Mouse (Mus musculus): Measurements from ENCODE around the gene Ankrd40.

DNA sequence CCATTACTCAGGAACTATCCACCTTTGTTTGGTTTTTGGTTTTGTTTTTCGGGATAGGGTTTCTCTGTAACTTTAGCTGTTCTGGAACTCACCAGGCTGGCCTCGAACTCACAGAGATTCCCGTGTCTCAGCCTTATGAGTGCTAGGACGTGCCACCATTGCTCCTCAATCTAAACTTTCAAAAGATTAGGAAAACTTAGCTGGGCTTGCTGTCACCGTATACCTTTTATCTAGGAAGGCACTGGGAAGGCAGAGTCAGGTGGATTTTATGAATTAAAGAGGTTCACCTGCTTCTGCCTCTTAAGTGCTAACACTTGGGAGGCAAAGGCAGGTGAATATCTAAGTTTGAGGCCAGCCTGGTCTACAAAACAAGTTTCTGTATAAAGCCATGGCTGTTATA lies 5.2 kb upstream of the Ankrd40 start:
- TF ChIP-seq POLR2A (IDR thresholded peaks at IDR 0.05; ENCODE audit: extremely low read depth, insufficient read depth, low read length) (no peak), CTCF (IDR thresholded peaks at IDR 0.05; ENCODE audit: extremely low read depth, insufficient read depth, low read length) (no peak)
